Mouse (Mus musculus) kidney, adult 2 months (tissue): ENCODE measurements at regions not wholly inside any gene's neighbourhood (a gene's known extent, or its start where the extent isn't known, plus 50 kb on each side); places are given as distances from the start of the nearest gene placed in this dataset.

Experiments
- CTCF ChIP-seq: fragments of 200-500 bp; conservative IDR thresholded peaks from 2 replicates; pipeline ENCODE4 v1.5.1; 2011; ENCODE audit warnings: low read depth, mild to moderate bottlenecking, control low read depth, low read length, moderate library complexity, mixed read lengths; ENCODE audit not compliant: insufficient read depth, insufficient read length
- POLR2A ChIP-seq: fragments of 200-500 bp; IDR thresholded peaks from one replicate; pipeline ENCODE4 v1.6.1; 2011; ENCODE audit warnings: low read depth, low read length, control low read depth

DNA sequence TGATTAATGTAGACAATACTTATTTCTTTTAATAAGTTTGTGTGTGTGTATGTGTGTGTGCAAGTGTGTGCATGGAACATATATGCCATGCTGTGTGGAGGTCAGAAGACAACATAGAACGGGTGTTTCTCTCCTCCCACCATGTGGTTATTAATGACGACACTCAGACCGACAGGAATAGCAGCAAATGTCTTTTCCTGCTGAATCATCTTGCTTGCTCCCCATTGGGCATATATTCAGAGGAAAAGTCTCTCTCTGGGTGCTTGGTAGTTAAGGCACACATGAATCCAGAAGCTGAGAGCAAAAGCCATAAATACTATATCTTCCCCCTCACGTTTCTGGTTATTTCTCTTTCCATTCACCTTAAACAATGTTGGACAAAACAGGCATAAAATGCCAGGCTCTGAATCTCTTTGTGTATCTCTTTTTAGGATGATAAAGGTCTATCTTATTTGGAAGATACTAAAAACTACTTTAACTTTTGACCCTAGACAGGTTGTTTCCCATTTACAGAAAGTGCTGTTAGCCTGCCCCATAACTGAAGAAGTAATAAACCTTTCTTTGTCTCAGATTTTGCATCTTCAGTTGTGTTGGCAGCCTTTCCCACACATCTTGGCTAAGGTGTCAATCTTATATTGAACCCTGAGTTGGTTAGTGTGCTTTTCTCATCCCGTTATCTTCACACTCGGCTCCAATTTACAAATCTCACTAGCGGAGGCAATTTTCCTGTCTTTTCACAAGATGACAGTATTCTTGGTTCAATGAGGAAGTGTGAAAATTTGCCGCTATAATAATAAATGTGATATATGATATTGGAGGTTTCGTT, 337.9 kb downstream of the Pdha2 start:
- no peak for TF ChIP-seq CTCF
- TF ChIP-seq POLR2A = no peak
